Mouse (Mus musculus) heart, adult 2 months (tissue): ENCODE measurements around the gene Adamts16.

ENCODE experiments used
- CTCF ChIP-seq: fragments of 200-600 bp; IDR thresholded peaks from 2 replicates; pipeline ENCODE4 v1.8.1; 2022; ENCODE audit warnings: antibody characterized with exemption, mild to moderate bottlenecking, moderate library complexity
- EP300 ChIP-seq: fragments of 200-500 bp; IDR thresholded peaks from 2 replicates; pipeline ENCODE4 v1.6.1; 2011; ENCODE audit warnings: low read depth, low read length, control low read depth; ENCODE audit not compliant: insufficient read depth
- POLR2A ChIP-seq: fragments of 200-500 bp; IDR thresholded peaks from 2 replicates; pipeline ENCODE4 v1.6.1; 2011; ENCODE audit warnings: mild to moderate bottlenecking, low read depth, low read length, control low read depth; ENCODE audit not compliant: insufficient read depth

DNA sequence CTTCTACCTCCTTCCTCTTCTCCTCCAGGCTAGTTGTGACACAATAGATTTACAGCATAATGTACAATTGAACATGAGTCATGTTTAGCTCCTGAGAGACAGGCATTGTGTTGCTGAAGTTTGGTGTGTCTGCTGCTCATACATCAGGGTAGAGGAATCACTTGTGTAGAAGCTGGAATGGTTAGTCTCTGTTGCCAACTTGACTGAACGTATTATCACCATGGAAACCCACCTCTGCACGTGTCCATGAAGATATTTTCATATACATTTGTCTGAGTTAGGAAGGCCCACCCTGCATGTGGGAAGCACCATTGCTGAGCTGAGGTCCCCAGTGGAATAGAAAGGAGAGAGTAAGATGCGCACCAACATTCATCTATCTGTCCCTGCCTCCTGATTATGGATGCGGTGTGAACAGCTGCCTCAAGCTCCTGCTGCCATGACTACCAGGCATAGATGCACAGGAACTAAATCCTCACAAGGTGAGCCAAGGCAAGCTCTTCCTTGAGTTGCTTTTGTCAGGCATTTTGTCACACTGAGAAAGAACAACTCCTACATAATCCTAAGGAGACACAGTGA lies 142.7 kb downstream of the Adamts16 start:
- no peak for TF ChIP-seq EP300
- no peak for TF ChIP-seq CTCF
- TF ChIP-seq POLR2A, result no peak
